Mouse (Mus musculus): ENCODE results near the gene Rasa3.
A peak's percentile ranks its signal among the peaks of the same experiment; 100 is the strongest.

The Rasa3 gene

DNA sequence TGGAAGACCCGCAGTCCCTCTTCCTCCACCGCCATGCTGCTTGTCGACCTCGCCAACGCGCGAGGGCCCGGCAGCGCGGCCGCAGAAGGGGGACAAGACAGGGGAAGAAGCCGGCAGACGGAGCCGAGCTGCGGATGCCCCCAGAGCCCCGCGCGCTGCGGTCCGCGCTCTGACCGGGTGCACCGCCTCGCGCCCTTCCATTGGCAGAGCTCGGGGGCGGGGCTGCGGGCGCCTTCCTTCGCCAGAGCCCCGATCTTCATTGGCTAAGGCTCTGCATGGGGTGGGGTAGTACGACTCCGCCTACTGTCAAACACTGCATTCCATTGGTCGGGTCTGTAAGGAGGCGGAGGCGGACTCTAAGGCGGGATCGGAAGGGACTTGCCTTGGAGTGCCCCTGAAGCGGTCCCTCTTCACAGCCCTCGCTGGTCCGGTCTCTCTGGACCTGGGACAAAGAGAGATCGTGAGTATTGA is at the start of gene Rasa3:
Gene Rasa3 (minus strand): TSS at position 191 of the 471 bp plus-strand sequence.
- DNase-seq (ENCODE audit: inconsistent ontology term) = peak; percentile 98

DNA sequence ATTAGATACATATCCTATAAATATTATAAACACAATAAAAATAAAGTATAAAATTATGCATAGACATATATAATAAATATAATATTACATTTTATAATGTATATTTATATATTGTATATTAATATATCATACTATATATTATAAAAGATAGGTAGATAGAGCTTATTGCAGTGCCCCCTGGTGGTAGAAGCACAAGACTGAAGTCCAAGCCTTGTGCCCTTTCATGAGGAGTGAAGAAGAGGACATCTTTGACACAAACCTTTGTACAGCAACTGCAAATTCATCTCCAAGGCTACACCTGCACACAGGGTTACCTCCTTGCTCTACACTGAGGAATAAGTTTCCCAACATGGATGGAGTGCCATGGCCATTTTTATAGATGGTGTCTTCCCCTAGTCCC is 48.3 kb upstream of the Rasa3 start:
- DNase-seq (ENCODE audit: inconsistent ontology term) = peak; percentile 7

GRCm38 (mm10) chr8:13718980-13719379 is 41.6 kb upstream of the Rasa3 start:
- no peak for DNase-seq (ENCODE audit: inconsistent ontology term)

- DNase-seq (ENCODE audit: inconsistent ontology term) = no peak
Observed at GRCm38 (mm10) chr8:13708514-13708913, 31.1 kb upstream of the Rasa3 start.

DNA sequence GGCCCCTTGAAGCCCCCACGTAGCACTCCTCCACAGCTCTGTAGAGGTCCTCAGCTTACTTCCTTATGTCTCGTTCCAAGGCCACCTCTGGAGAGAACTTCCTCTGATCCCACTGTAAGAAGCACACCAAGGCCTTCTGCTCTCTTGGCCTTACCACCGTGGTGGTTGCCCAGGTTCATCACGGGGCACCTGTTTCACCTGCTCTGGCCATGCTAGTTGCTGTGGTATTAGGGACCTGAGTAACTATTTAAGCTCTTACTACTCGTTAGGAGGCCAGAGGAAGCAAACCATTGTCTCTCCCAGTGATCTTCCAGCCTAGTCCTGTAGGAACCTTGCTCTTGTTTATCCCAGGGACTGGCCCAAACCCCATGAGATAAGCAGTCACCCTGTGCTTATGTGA is 29.5 kb upstream of the Rasa3 start:
- DNase-seq (ENCODE audit: inconsistent ontology term) = no peak

DNA sequence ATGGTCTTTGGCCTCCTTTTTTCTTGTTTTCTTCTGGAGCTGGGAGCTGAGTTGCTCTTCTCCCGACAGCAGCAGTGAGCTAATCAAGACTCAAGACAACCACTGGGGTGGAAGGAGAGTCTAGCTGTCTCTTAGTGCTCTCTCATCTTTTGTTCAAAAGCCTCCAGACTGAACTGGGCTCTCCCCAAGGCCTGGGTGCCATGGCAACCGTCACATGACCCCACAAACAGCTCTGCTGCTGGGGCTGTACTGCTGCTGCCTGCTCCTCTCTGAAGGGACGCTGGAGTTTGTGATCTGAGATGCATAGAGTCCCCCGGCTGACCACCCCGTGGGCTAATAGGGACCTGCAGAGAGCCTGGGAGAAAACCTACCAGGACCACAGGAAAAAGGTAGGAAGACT is 28.3 kb upstream of the Rasa3 start, which contains the start of gene Cfap97d2:
Gene Cfap97d2 (plus strand): TSS at position 222 of the 400 bp plus-strand sequence.
- DNase-seq (ENCODE audit: inconsistent ontology term) = peak; percentile 81

DNA sequence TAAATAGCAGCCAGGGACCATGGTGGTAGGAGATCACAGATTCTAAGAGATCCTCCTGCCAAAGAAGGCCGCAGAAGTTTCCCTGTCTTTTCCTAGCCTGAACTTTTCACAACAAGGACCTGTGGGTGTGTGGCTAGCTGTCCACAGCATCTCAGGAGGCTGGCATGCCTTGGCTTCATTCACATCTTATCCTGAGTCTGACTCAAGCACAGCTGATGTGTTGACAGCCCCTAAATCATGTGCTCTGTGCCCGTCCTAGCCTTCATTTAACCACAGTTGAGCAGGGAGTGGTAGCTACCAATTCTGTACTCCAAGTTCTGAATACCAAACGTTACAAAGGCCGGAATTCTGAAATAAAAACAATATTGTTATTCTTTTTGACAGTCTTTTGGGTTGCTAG is 26.9 kb upstream of the Rasa3 start:
- DNase-seq (ENCODE audit: inconsistent ontology term) = no peak

GRCm38 (mm10) chr8:13703756-13704155 is 26.4 kb upstream of the Rasa3 start:
- DNase-seq (ENCODE audit: inconsistent ontology term) = no peak

- no peak for DNase-seq (ENCODE audit: inconsistent ontology term)
Observed at GRCm38 (mm10) chr8:13702755-13703154, 25.4 kb upstream of the Rasa3 start.

DNA sequence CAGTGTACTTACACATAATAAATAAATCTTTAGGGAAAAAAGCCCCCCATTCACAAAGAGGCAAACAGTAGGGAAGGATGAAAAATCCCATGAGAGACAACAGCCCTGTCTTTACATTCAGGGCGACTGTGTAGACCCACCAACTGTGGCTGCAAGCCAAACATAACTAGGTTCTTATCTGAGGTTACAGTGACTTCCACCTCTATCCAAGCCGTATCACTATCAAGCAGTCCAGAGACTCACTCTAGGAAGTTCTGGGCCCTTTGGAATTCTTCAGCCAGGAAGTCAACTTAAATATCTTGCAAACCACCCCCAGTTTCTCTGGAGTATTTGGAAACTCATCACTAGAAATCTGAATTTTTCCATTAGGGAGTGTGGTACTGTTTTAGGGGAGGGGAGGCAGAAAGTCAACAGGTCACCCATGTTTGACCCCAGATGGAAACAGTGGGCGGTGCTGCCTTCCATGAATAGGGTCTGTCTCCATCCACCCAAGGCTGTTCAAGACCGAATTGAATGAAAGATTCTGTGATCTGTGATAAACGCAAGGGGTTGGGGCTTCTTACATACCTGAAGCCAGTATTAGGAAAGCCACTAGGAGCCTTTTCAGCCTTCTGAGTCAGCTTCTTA is 22.0 kb upstream of the Rasa3 start:
- no peak for DNase-seq (ENCODE audit: inconsistent ontology term)

GRCm38 (mm10) chr8:13698281-13698680 is 20.9 kb upstream of the Rasa3 start:
- no peak for DNase-seq (ENCODE audit: inconsistent ontology term)

DNA sequence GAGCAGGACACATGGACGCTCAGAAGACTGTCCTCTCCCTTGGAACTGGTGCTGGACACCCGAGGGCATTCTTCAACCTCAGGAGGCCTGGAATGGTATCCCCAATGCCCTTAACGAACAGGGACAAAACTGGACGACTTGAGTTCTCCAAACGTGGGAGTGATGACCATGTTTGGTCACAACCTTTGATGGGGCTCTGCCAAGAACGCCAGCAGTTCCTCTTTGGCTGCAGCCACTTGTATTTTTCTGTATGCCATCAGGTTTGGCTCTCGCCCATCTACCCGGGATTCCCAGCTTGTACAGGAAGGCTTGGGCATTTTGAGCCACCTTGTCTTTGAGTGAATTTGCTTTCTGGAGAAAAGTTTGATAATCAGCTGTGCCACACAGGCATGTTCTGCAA is 20.3 kb upstream of the Rasa3 start:
- peak; percentile 30 for DNase-seq (ENCODE audit: inconsistent ontology term)

GRCm38 (mm10) chr8:13697196-13697595 is 19.8 kb upstream of the Rasa3 start:
- no peak for DNase-seq (ENCODE audit: inconsistent ontology term)

- no peak for DNase-seq (ENCODE audit: inconsistent ontology term)
Observed at GRCm38 (mm10) chr8:13696157-13696556, 18.8 kb upstream of the Rasa3 start.

DNA sequence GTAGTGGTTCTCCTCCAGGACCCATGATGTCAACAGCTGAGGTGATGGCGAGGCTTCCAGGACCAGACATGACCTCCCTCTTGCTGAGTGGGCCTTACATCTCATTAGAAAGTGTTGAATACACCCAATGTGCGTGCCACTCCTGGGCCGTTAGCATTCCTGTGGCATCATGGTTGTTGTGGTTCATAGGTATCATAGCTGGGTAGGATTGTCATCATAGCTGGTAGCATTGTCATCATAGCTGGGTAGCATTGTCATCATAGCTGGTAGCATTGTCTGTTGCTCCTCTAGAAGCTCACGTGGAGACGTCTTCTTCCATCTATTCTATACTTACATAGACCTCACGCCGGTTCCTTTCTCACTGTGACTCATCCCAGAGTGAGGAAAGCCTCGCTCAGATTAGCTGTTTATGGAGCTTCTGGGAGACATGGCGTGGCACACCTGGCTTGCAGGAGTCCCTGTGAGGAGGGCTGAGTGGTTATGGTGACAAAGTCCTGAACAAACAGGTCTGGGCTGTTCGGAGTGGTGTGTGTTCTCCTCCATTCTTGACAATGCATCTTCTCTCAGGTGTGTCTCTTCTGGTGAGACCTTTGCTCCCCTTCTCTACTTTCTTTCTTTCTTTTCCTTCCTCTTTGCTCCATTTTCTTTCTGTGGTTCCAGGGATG is 17.9 kb upstream of the Rasa3 start:
- peak; percentile 61 for DNase-seq (ENCODE audit: inconsistent ontology term)

- no peak for DNase-seq (ENCODE audit: inconsistent ontology term)
Observed at GRCm38 (mm10) chr8:13694735-13695134, 17.3 kb upstream of the Rasa3 start.

- DNase-seq (ENCODE audit: inconsistent ontology term) = peak; percentile 37
Observed at GRCm38 (mm10) chr8:13692302-13693066, 15.1 kb upstream of the Rasa3 start.

GRCm38 (mm10) chr8:13689331-13689730 is 11.9 kb upstream of the Rasa3 start:
- DNase-seq (ENCODE audit: inconsistent ontology term) = no peak

- DNase-seq (ENCODE audit: inconsistent ontology term) = no peak
Observed at GRCm38 (mm10) chr8:13688461-13688860, 11.1 kb upstream of the Rasa3 start.

DNA sequence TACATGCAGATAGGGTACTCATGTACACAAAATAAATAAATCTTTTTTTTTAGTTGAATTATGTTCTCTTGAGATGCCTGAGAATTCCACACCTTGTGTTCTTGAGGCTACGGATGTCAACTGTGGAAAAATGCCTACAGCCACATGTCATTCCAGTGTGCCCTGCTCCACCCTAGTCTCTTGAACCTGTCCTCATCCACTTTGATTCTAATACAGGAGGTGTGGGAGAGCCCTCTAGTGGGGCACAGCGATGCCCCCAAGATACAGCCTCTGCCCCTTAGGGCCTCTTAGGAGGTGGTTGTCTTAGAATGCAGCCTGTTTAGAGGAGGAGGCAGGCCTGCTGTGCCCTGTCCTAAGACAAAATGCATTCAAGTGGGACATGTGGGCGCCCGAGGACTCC is 10.5 kb upstream of the Rasa3 start:
- DNase-seq (ENCODE audit: inconsistent ontology term) = no peak

GRCm38 (mm10) chr8:13687101-13687717 is 9.8 kb upstream of the Rasa3 start:
- no peak for DNase-seq (ENCODE audit: inconsistent ontology term)

- DNase-seq (ENCODE audit: inconsistent ontology term) = no peak
Observed at GRCm38 (mm10) chr8:13686426-13686825, 9.0 kb upstream of the Rasa3 start.

All from Muller cell, postnatal 12 days (primary cell).